Comparison of ENCODE assay signal across 28 mouse cellular contexts in genomic region chr19:4480041-4480440, GRCm38 (mm10). TPM values are rescaled to one million over a fixed set of nuclear protein-coding genes. Genes with fewer than 3 reads are reported as not detected.
DNase-seq lines count a peak whose midpoint lies in the region; ATAC-seq and TF ChIP-seq lines count a peak whose summit lies in the region.
"Had no signal": no experiment of that assay in that cellular context is flagged by ENCODE, and none has a peak within 500 bp of the region (broad histone marks: within the 10 kb centered on the region; RNA-seq: fewer than 3 reads in every experiment).

No protein-coding gene starts in this region.

- H3K4me1 ChIP-seq in cerebellum, adult 2 months (ENCODE audit: control insufficient read depth, insufficient read depth, low read length): peaks cover 43% of the 10 kb centered on the region
- peaks cover 23% of the 10 kb centered on the region for H3K4me1 ChIP-seq in embryonic facial prominence, embryonic 10.5 days
- 0 out of 2 replicates have a peak, but pooled peaks cover 8% of the 10 kb centered on the region for H3K4me1 ChIP-seq in kidney, embryonic 14.5 days (ENCODE audit: control insufficient read depth, insufficient read depth, low read length)

- DNase-seq in cerebellum, adult 11 months: peak; percentile 68
- no peak for DNase-seq in cerebellum, postnatal 4 days (ENCODE audit: low spot score in 2 of 2)
- peak; percentile 80 to 88 for DNase-seq in cerebellum, adult 2 months
- DNase-seq in cerebellum, adult 9-11 months: peak; percentile 86
- DNase-seq in cerebellum, postnatal 25 days: peak; percentile 81 to 85
- no peak for DNase-seq in embryonic facial prominence, embryonic 10.5 days (ENCODE audit: low spot score)
- no peak for DNase-seq in urinary bladder, postnatal 4 days (ENCODE audit: low spot score in 2 of 2)
- DNase-seq: adrenal gland, postnatal 10 days; adrenal gland, postnatal 36 days; embryo, embryonic 11 days; gastrocnemius, postnatal 10 days; gastrocnemius, postnatal 36 days; heart, adult 2 months; kidney, adult 2 months had no signal

- no peak overlapping the region for H3K9ac ChIP-seq in kidney, embryonic 14.5 days (ENCODE audit: low read depth, low read length)
- H3K9ac ChIP-seq: forebrain, embryonic 13.5 days; hindbrain, embryonic 12.5 days; hindbrain, embryonic 15.5 days had no signal

- 16% methylated on average over 2 of the region's 2 CpGs for WGBS in cerebellum, adult 2 months
- whole genome bisulfite sequencing in embryonic facial prominence, embryonic 10.5 days: 89% methylated on average over 2 of the region's 2 CpGs
- 79% methylated on average over 2 of the region's 2 CpGs for WGBS in kidney, embryonic 14.5 days

- H3K36me3 ChIP-seq in embryonic facial prominence, embryonic 10.5 days (replicated peaks): no peaks in the 10 kb centered on the region
- no peaks in the 10 kb centered on the region for H3K36me3 ChIP-seq in kidney, embryonic 14.5 days (ENCODE audit: control insufficient read depth, insufficient read depth, low read length)
- H3K36me3 ChIP-seq: forebrain, embryonic 10.5 days; hindbrain, embryonic 12.5 days; hindbrain, embryonic 15.5 days had no signal

- ATAC-seq in kidney, embryonic 14.5 days (ENCODE audit: low FRiP score, low TSS enrichment): no peak
- ATAC-seq: forebrain, embryonic 13.5 days; forebrain, embryonic 16.5 days; intestine, postnatal 0 days had no signal

- H3K27ac ChIP-seq in cerebellum, adult 2 months (ENCODE audit: insufficient read depth, low read length): peak overlapping the region; percentile 94
- no peak overlapping the region for H3K27ac ChIP-seq in embryonic facial prominence, embryonic 10.5 days (replicated peaks)
- no peak overlapping the region for H3K27ac ChIP-seq in kidney, embryonic 14.5 days (ENCODE audit: low read depth, low read length)
- H3K27ac ChIP-seq: forebrain, embryonic 10.5 days; forebrain, embryonic 13.5 days; heart, adult 2 months; hindbrain, embryonic 12.5 days; hindbrain, embryonic 15.5 days had no signal

- H3K27me3 ChIP-seq in cerebellum, adult 2 months (ENCODE audit: control insufficient read depth, insufficient read depth, low read length): no peaks in the 10 kb centered on the region
- peaks cover 39% of the 10 kb centered on the region for H3K27me3 ChIP-seq in embryonic facial prominence, embryonic 10.5 days (replicated peaks; ENCODE audit: low read depth, poor library complexity, severe bottlenecking)
- H3K27me3 ChIP-seq in kidney, embryonic 14.5 days (ENCODE audit: control insufficient read depth, insufficient read depth, low read length): peaks cover 16% of the 10 kb centered on the region

- no peaks in the 10 kb centered on the region for H3K9me3 ChIP-seq in embryonic facial prominence, embryonic 10.5 days
- H3K9me3 ChIP-seq in kidney, embryonic 14.5 days (ENCODE audit: control insufficient read depth, low read length): no peaks in the 10 kb centered on the region
- H3K9me3 ChIP-seq: forebrain, embryonic 10.5 days; forebrain, embryonic 13.5 days; hindbrain, embryonic 12.5 days; hindbrain, embryonic 15.5 days had no signal

- TF ChIP-seq POLR2A in cerebellum, adult 2 months (IDR thresholded peaks at IDR 0.05; ENCODE audit: borderline replicate concordance, insufficient read depth, low read length): no peak

- no peak overlapping the region for H3K4me3 ChIP-seq in cerebellum, adult 2 months (replicated peaks; ENCODE audit: insufficient read depth, low read depth, low read length)
- no peak overlapping the region for H3K4me3 ChIP-seq in embryonic facial prominence, embryonic 10.5 days
- no peak overlapping the region for H3K4me3 ChIP-seq in kidney, embryonic 14.5 days (ENCODE audit: low read length)
- H3K4me3 ChIP-seq: forebrain, embryonic 10.5 days; forebrain, embryonic 13.5 days; heart, adult 2 months; hindbrain, embryonic 12.5 days; hindbrain, embryonic 15.5 days had no signal

- no peak overlapping the region for H3K4me2 ChIP-seq in kidney, embryonic 14.5 days (replicated peaks; ENCODE audit: low read depth, low read length)
- H3K4me2 ChIP-seq: forebrain, embryonic 13.5 days; heart, embryonic 11.5 days; hindbrain, embryonic 12.5 days; hindbrain, embryonic 15.5 days had no signal

- no peak for TF ChIP-seq CTCF in cerebellum, adult 2 months (IDR thresholded peaks at IDR 0.05; ENCODE audit: borderline replicate concordance, insufficient read depth, low read depth, low read length)

RNA-seq across cellular contexts. Expression of gene Syt12, which starts 2.8 kb away (rescaled TPM):
- polyA plus RNA-seq in cerebellum, adult 2 months (2012; rRNA removed): 82.4 and 104 TPM in 2 replicates
- 2.6 and 2.8 TPM in 2 replicates for polyA plus RNA-seq in embryonic facial prominence, embryonic 10.5 days (2016; fragmentation: Nextera tagmentation; extraction: Ambion mirVana)
- 2.2 and 2.4 TPM in 2 replicates for polyA plus RNA-seq in kidney, embryonic 14.5 days (2014; fragmentation: Nextera tagmentation; extraction: Ambion mirVana)

RNA-seq across cellular contexts. Expression of gene 2010003K11Rik, which starts 18.3 kb away (rescaled TPM):
- polyA plus RNA-seq in cerebellum, adult 2 months (2012; rRNA removed): not detected in 2 replicates
- polyA plus RNA-seq in embryonic facial prominence, embryonic 10.5 days (2016; fragmentation: Nextera tagmentation; extraction: Ambion mirVana): not detected in 2 replicates
- not detected in 2 replicates for polyA plus RNA-seq in kidney, embryonic 14.5 days (2014; fragmentation: Nextera tagmentation; extraction: Ambion mirVana)
- polyA plus RNA-seq: cortical plate, adult 2 months; embryonic facial prominence, embryonic 11.5 days; embryonic facial prominence, embryonic 14.5 days; forebrain, embryonic 10.5 days; forebrain, embryonic 13.5 days; forebrain, embryonic 16.5 days; heart, embryonic 11.5 days; heart, embryonic 14.5 days; heart, postnatal 0 days; hindbrain, embryonic 12.5 days; hindbrain, embryonic 15.5 days; intestine, embryonic 14.5 days had no signal

RNA-seq across cellular contexts. Expression of gene Pcx, which starts 30.2 kb away (rescaled TPM):
- 59.7 and 61.4 TPM in 2 replicates for polyA plus RNA-seq in cerebellum, adult 2 months (2012; rRNA removed)
- 24.1 and 26.8 TPM in 2 replicates for polyA plus RNA-seq in embryonic facial prominence, embryonic 10.5 days (2016; fragmentation: Nextera tagmentation; extraction: Ambion mirVana)
- polyA plus RNA-seq in kidney, embryonic 14.5 days (2014; fragmentation: Nextera tagmentation; extraction: Ambion mirVana): 10.0 and 16.7 TPM in 2 replicates

RNA-seq across cellular contexts. Expression of gene Rhod, which starts 40.8 kb away (rescaled TPM):
- 9.9 and 10.5 TPM in 2 replicates for polyA plus RNA-seq in cerebellum, adult 2 months (2012; rRNA removed)
- polyA plus RNA-seq in embryonic facial prominence, embryonic 10.5 days (2016; fragmentation: Nextera tagmentation; extraction: Ambion mirVana): 31.5 and 31.8 TPM in 2 replicates
- 40.7 and 43.4 TPM in 2 replicates for polyA plus RNA-seq in kidney, embryonic 14.5 days (2014; fragmentation: Nextera tagmentation; extraction: Ambion mirVana)

Comparison
In these comparisons a context has a peak if more than half of its experiments do, and no peak if none do; other contexts are left out.
1. DNase-seq: peak in cerebellum, adult 11 months (single experiment), cerebellum, adult 2 months (2 of 2), cerebellum, adult 9-11 months (single experiment) and cerebellum, postnatal 25 days (2 of 2); none in cerebellum, postnatal 4 days (0 of 2), embryonic facial prominence, embryonic 10.5 days (single experiment) and urinary bladder, postnatal 4 days (0 of 2).
2. RNA of gene Syt12, which starts 2.8 kb away (polyA plus RNA-seq): 82.4 to 104 TPM in cerebellum, adult 2 months; 2.6 to 2.8 TPM in embryonic facial prominence, embryonic 10.5 days and 2.2 to 2.4 TPM in kidney, embryonic 14.5 days; every median in the first group is over 10 times any median in the second.